Mouse (Mus musculus) megakaryocyte, embryonic 14.5 days (primary cell): ENCODE results near the gene Cntfr.
"Not testable (repeated sequence)": the region's sequence is repeated elsewhere in the genome, so short reads cannot be mapped to it uniquely, and the experiment has no call there.

ENCODE experiments used
- FLI1 ChIP-seq: IDR thresholded peaks from 2 replicates; pipeline ENCODE4 v1.6.1; 2012; ENCODE audit warnings: low read length, inconsistent platforms, mixed read lengths
- GATA1 ChIP-seq: IDR thresholded peaks from 3 replicates; pipeline ENCODE4 v1.6.1; 2012; ENCODE audit warnings: mixed read lengths, low read length, inconsistent platforms, borderline replicate concordance

DNA sequence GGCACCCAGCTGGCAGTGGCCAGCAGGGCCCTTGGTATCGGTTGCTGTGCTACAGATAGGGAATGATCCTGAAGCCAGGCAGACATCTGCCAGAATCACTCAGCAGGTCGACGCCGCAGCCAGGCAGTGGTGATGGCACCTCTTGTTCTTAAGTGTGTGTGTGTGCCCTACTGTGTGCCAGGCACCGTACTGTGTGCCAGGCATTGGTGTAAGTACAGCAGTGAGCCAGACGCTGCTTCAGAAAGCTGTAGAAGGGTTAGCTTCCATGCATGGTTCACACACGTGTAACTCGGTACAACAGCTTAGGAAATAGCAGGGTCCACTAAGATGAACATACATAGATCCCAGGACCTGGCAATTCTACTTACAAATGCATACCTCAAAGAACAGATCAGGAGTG, 3.3 kb upstream of the Cntfr start:
- TF ChIP-seq GATA1, FLI1: not testable (repeated sequence)
